Mouse (Mus musculus) lung, postnatal 14 days (tissue): ENCODE results near the gene Zc3h18.
A peak's percentile ranks its signal among the peaks of the same experiment; 100 is the strongest.

Experiments used
- DNase-seq: peaks from one replicate; pipeline ENCODE4 v3.0.0; 2021

Gene Zc3h18

DNA sequence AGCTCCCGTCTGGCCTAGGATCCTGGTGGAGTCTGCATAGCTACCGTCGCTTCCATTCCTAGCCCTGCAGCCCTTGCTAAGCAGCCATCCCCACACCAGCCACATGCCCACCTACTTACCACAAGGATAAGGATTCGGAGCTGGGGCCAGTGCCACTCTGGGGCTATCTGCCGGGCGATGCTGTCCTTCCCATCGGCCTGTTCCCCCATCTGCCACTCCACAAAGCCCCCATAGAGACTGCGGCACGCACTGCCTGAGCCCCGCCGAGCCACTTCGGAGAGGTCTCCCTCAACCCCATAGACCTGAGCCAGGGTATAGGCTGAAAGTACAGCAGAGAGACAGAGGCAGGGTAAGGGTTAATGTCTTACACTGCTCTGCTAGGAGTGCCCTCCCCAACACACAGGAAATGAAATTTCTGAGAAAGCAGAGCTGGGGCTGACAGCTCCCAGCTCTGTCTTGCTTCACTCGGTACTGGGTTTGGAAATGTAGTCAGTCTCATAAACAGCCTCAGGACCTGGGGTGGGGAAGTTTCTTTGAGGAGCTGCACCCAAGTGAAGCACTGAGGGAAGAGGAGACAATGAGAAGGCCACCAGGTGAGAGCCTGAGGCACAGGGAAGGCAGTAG lies 61.4 kb downstream of the Zc3h18 start:
- peak; percentile 21 for DNase-seq

DNA sequence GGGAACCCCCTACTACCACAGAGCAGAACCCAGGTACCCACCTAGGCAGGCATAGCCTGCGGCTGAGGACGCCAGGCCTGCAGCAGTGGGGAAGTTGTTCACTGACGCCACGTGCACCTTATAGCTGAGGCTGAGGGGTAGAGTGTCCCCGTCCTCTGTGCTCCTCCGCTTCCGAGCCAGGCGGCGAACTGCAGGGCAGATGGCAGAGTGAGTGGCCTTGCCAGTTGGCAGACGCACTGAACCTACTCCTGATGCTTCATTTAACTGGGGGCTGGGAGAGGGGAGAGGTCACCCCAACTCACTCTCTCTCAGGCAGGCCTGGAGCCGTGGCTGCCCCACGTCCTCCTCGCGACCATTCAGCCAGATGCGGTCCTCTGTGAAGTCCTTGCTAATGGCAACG lies 62.9 kb downstream of the Zc3h18 start:
- DNase-seq: no peak

DNA sequence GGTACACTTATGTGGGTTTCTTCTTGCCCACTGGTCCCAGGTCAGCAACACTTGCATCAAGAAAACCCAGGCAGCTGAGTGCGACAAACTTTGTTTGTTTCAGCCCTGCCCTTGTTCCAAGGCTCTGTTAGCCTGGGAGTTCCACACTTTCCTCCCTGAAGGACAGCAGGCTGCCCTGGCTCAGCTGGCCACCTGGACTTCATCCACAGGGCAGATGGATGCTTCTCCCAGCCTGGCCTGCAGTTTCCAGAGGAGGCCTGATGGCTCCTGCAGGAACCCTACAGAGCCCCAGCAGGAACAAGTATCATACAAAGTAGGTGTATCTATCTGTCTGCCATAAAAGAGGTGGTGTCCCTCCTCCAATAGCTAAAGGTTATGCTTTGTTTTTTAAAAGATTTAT lies 64.9 kb downstream of the Zc3h18 start:
- no peak for DNase-seq

DNA sequence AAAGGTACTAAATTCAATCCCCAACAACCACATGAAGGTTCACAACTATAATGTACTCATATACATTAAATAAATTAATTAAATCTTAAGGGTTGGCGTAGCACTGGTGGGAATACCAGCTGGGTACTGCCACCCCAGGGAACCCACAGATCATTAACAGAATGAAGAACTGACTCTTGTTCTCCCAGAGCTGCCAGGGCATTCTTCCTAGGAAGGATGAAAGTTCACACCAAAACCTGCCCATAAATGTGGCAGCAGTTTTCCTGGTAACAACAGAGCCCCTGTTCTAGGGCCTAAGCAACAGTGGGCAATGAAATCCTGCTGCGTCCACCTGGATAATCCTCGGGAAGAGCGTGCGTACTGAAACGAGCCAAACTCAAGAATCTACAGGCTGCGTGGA lies 65.9 kb downstream of the Zc3h18 start:
- no peak for DNase-seq

DNA sequence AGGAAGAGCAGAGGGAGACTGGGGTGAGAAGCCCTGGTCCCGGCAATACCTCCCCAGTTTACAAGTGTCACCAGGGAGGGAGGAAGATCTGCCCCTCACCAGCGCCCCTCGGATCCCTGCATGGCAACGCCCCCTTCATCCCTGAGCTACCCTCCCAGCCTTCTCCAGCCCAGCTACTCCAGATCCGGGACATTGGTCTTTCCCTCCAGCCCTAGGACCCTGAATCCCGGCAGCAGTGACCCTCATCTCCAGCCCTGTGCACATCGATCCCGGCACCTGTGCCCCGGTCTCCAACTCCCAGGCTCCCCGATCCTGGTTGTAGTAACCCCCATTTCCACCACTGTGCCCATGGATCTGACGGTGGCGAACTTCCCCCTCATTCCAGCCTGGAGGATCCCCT lies 66.4 kb downstream of the Zc3h18 start:
- no peak for DNase-seq

DNA sequence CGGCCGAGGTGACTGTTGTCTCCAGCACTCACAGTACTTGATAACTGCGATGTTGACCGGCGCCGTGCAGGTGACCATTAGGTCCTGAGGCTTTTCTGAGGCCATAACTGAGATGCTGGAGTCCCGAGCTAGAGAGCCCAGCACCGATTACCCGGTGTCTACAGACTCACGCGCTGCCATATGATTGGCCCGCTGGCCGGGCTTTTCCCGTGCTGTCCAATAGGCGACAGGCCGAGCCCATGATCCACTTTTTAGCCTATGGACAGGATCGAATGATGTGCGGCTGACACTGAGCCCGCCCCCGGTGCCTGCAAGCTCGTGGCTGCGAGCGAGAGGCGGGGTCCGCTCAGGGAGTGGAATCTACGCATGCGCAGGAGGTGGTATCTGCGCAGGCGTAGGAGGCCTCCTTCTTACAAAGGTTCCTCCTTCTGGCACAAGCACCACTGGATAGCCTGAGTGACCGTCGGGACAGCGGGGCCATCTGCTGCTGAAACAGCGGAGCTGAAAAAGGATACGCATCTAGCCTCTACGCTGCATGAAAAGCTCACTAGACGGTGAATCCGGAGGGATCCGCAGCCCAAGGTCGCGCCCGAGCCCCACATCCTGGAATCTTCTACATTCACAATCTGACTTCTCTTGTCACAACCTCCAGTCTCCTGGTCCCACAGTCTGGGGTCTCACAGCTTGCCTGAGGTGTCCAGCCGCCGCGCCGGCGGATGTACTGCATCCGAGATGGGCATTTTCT lies 67.0 kb downstream of the Zc3h18 start, which contains the start of gene Mvd:
Mvd (minus strand) TSS at position 161 of the 745 bp plus-strand sequence.
- DNase-seq: peak; percentile 98

DNA sequence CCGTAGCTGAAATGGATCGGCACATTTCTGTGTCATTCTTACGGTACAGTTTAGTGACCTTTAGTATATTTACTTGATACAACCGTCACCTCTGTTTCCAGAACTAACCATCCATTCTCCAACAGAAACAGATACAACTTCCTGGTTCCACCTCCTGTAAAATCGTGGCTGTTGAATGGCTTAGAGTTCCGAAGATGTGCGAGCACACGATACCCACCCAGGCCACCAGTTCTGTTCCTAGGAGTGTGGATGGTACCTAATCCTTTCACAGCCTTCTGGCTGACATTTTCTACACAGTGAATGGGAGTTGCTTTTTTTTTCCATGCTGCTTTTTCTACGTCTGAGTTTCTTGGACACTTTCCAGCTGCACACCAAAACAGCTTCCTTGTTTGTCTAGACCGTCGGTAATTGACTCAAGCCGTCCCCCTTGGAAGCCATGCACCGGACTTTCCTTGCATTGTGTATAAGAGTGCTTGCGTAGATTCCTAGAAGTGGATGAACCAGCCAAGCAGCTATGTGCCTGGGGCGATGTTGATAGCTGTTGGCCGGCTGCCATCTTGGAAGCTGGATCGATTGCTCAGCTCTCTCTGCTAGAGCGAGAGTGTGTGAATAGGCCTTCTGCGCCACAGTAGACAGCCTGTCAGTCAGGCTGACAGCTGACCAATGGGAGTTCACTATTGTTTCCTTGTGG lies 67.8 kb downstream of the Zc3h18 start:
- DNase-seq: peak; percentile 94

DNA sequence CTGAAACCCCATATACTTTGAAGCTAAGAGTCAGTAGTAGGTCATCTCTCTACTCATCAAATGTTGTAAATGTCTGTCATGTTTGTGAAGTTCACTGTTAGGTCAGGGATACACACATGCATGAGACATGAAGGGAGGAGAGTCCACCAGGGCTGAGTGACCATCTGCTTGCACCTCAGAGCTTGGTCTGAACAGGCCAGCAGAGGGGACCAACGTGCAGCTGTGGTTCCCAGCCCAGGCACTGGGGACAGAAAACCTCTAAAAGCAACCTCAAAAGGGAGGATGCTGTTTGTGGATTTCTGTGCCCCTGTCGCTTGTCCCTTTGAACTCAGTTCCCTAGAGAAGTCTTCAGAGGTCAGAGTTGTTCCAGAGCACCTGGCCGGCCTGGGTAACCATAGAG lies 68.8 kb downstream of the Zc3h18 start:
- no peak for DNase-seq

DNA sequence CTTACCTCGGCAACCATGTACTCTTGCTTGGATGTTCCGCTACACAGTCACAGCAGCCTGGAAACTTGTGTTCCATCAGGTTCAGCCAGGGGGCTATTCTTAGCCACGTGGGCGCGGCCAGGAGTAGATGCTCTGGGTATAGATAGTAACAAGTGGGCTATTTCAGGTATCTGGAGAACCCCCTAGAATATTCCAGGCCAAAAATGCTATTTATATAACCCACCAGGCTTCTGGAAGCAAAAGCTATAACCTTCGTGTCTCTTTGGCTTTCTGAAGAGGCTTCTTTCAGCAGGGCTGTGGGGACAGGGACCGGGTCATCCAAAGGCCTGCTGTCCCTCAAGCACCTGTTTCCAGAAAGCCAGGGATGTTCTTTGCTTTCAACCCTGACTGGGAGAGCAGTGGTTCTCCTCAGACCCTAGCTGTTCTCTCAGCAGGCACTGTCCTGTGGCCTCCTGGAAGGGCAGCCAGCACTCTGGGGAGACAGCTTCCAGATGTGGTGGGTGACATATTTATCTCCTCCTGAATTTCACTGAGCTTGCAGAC lies 74.8 kb downstream of the Zc3h18 start:
- DNase-seq: no peak

DNA sequence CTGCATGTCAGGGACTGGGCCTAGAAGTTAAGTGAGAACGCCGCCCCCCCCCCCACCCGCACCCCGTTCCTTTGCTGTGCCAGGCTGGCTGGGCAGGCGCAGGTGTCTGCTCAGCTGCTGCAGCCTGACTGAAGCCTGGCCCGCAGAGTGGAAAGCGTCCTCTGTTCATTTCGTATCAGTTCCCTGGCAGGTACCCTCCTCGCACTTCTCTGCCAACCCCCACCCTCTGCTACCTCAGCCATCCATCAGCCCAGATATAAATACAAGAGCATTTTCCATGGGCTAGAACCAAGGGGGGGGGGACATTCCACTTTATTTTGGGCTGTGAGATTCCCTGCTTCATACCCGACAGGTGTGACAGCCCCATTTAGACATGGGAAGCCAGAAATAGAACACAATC lies 75.7 kb downstream of the Zc3h18 start:
- DNase-seq: no peak

DNA sequence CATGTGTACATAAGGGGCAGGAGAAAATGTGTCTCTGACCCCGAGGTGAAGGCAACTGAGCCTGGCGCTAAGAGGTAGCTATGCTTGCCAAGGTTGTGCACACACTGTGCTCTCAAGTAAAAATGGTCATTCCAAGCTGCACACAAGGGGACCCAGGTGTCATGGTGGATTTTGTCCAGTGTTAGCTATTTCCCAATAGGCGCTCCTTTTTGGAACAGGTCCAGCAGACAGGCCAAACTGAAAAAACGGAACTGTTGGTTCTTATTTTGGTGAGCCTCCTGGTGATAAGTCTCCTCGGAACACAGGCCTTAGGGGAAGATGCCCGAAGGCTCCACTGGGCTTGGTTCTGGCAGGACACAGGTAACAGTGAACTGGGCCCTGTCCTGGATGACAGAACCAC lies 78.0 kb downstream of the Zc3h18 start:
- no peak for DNase-seq

DNA sequence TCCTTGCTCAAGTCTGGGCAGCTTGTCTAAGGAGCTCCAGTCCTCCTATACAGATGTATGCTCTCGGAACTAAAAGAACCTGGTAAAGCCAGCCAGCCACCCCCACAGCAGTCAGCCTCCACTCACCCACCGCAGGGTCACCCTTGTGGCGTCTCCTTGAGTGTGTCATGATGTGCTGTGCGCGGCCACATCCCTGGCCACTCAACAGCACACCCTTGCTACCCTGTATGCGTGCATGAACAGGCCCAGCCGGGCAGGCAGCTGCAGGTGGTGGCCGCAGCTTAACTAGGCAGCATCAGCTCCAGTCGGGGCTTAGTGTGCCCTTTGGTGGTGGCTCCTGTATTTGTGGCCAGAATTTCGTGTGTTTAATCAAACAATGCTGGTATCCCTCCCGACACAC lies 80.8 kb downstream of the Zc3h18 start:
- no peak for DNase-seq

DNA sequence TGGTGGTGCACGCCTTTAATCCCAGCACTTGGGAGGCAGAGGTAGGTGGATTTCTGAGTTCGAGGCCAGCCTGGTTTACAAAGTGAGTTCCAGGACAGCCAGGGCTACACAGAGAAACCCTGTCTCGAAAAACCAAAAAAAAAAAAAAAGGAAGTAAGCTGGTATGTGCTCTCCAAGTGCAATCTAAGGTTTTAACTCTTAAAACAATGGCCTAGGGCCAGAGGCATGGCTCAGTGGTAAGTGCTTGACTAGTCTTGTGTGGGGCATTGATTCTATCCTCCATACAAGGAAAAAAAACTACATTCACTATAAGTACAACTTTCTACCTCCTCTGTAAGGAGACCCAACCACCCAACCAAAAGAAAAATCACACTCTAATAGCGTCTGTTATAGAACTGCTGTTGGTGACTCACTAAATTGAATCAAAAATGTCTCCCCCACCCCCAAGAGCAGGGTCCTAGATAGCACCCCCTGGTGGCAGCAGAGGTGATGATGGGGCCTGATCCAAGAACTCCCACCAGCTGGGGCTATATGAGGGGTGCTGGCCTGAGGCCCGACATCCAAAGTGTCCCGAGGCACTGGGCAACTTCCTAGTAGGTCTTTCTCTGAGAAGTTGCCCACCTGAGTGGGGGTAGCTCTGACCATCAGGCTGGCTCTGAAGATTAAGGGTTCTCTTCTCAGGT lies 83.0 kb downstream of the Zc3h18 start:
- peak; percentile 37 for DNase-seq

DNA sequence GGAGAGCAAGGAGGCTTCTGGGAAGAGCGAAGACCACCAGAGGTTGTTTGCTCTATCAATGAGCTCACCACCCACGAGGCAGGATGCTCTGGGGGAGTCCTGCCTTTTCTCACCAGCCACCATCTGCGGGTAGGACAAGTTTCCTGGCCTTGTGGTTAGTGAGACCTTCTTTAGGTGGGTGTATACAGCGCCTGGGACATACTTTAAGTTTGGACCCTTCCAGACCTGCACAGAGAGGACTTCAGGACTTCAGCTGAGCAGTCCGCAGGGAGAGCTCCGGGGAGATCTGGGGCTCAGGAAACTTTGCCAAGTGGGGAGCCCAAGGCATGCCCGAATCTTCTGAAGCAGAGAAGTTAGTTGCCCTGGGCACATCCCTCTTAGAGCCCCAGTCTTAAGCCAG lies 83.6 kb downstream of the Zc3h18 start:
- no peak for DNase-seq

DNA sequence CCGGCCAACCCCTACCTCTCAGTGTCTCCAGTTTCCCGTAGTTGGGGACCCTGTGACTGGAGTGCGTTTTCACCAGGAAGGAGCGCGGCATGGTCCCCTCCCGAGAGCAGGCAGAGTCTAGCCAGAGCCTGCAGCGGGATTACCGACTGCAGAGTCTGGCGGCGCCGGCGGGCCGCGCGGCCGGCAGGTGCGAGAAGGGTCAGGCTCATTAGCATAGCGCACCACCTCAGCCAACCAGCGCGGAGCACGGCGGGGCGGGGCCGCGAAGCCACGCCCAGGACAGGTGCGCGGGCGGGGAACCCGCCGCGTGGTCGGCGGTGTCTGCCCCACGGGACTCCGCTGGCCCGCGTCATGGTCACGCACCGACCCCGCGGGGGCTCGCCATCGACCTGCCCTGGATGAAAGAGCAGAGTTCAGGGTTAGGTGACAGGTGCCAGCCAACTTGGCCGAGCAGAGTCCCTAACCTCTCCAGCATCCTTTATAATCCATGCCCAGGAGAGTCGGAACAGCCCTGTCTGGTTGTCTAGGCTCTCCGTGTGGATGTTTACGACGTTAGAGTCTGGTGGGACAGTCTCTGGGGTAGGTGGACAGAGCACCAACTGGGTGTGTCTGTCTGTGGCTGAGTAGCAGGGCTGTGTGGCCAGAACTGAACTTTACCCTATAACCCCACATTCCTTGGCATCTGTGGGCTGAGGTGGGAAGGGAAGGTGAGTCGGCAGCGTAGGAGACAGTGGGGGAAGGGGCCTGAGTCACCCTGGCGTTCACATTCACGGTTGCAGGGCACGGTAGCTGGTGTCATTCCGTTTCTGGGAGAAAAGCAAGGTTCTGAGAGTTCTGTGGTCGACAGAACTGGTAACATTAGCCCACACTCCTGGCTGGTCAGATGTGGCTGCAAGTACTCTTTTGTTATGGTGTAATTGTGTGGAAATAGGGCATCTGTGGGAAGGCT lies 84.4 kb downstream of the Zc3h18 start, which contains the start of gene Snai3:
Snai3 (minus strand) TSS at position 210 of the 949 bp plus-strand sequence.
- DNase-seq: peak; percentile 68

DNA sequence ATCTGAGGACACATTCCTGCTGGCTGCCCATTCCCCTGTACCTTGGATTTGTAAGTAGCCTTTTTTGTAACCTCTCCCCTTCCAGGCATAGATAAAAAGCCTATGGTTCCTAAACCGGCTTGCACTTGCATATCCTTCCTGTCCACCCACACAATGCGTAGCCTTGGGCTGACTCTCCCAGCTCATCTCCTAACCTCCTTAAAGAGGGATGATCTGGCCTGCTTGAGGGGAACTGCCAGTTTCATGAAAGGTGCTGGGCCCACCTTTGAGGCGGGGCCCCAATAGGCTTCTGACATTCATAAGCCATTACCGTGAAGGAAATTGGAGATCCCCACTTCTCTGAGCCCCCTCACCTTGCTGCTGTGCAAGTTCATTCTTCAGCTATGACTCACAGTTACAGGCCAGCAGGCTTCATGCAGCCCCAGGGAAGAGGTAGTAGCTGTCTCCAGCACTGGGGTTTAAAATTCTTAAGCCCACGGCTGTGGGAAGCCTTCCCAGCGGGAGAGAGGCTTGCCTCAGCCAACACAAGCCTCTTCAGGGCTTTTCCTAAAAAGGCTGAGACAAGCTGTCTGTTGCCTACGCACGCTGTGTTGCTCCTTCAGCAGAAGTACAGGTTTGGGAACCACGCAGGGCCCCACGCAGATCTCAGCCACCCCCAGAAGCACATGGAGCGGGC lies 85.2 kb downstream of the Zc3h18 start:
- no peak for DNase-seq

DNA sequence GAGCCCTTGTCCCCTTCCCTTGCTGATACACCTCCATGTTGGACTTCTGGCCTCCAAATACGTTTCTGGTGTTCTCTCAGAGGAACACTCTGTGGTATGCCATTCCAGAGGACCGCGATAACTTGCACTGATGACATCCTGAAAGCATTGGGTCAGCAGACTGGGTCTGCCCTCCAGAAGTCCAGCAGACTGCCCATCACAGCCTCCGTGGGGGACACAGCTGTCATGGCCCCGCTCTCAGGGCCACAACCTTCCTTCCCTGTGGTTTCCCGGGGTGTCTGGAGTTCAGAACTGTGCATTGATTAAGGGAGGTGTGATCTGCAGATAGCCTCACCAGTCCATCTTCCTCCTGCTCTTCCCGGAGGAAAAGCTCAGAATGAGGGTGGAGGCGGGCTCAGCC lies 86.1 kb downstream of the Zc3h18 start:
- DNase-seq: no peak

DNA sequence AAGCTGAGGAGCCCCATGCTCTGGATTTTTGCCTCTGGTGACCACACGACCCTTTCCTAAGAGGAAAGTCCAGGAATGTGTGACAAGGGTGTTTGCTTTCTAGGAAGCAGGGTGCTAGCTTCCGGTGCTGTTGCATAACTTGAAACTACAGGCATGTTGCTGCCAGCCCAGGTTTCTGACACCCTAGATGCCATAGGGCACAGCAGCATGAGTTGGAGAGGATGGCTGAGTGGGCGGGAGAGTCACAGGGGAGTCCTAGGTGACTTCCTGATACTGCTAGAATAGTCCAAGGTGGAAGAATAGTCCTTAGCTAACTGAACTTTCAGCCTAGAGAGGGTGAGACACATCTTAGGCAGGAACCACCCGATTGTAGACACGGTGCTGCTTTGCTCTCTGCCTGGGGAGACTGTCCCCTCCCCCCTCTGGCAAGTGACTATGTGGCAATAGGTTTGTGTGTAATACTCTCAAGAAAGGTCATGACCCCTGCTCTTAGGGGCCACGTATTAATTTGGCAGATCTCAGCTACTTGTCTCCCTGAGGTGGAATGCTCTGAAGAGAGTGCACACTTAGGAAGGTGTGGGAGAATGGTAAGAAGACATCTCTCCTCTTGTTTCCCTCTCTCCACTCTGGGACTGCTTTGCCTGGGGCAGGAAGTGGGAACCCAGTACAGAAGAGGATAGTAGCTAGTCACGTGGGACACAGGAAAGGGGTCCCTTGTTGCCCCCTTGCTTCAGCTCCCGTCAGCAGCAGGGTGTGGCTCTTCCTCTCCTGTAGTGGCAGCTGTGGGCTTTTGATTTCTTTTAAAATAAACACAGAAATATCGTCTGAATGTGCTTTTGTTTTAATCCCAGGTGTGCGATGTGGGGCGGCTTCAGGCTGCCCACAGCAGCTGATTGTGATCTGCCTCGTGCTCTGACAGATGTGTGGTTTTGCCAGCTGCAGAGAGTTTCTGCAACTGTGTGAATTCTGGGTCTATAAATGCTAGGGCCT lies 87.5 kb downstream of the Zc3h18 start:
- peak; percentile 32 for DNase-seq

DNA sequence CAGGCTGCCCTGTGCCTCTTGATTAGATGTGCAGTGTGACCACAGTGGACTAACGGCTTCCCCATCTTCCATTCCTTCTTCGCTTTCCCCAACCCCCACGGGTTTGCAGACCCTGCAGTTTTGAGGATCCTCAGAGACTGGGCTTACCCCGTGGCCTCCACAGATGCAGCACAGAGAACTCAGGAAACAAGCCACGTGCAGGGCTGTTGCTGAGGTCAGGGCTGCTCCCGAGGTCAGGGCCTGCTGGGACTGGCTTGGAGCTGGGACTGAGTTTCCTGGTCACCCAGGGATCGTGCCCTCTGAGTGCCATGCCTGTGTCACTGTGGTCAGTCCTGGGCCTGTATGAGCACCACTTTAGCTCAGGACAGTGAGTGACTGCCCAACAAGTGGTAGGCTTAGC lies 88.6 kb downstream of the Zc3h18 start:
- no peak for DNase-seq
